Mouse (Mus musculus): ENCODE data around the gene Nanog.
"Not testable (repeated sequence)": the region's sequence is repeated elsewhere in the genome, so short reads cannot be mapped to it uniquely, and the experiment has no call there.

DNA sequence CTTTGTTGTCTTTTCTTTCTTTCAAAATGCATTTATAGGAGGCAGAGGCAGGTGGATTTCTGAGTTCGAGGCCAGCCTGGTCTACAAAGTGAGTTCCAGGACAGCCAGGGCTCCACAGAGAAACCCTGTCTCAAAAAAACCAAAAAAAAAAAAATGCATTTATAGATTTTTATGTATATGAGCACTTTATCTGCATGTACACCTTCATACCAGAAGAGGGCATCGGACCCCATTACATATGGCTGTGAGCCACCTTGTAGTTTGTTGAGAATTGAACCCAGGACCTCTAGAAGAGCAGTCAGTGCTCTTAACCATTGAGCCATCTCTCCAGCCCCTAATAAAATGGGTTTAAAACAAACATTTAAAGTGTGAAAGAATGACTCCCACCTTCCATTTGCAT, 7.7 kb upstream of the Nanog start:
- not testable (repeated sequence) for TF ChIP-seq USF1 (IDR thresholded peaks at IDR 0.05; ENCODE audit: low read depth); CTCF (IDR thresholded peaks at IDR 0.05; ENCODE audit: control insufficient read depth, insufficient read depth, insufficient read length)

Measured in C2C12 (cell line).